Mouse (Mus musculus) midbrain, embryonic 16.5 days (tissue): ENCODE measurements around the gene Msrb1. TPM values are rescaled to one million over a fixed set of nuclear protein-coding genes. Genes with fewer than 3 reads are reported as not detected.
"Not testable (repeated sequence)": the region's sequence is repeated elsewhere in the genome, so short reads cannot be mapped to it uniquely, and the experiment has no call there.

Experiments used
- ATAC-seq: fragments of 200-750 bp; cut with Nextera tagmentation; 2 replicates; pipeline ENCODE4 v1.8.0; 2017; ENCODE audit warnings: moderate TSS enrichment
- H3K27ac ChIP-seq: fragments of 300-500 bp; sonication (generic); 2 replicates; pipeline ENCODE4 v1.5.1; 2014; ENCODE audit warnings: mild to moderate bottlenecking, low read length, mixed read lengths
- H3K27me3 ChIP-seq: fragments of 300-500 bp; sonication (generic); 2 replicates; pipeline ENCODE4 v1.6.1; 2014; ENCODE audit warnings: low read depth, low read length, mixed read lengths; ENCODE audit not compliant: control insufficient read depth, insufficient read depth
- H3K36me3 ChIP-seq: fragments of 300-500 bp; sonication (generic); 2 replicates; pipeline ENCODE4 v1.6.1; 2014; ENCODE audit warnings: mild to moderate bottlenecking, low read length, moderate library complexity, mixed read lengths; ENCODE audit not compliant: control insufficient read depth, insufficient read depth
- H3K4me1 ChIP-seq: fragments of 300-500 bp; sonication (generic); 2 replicates; pipeline ENCODE4 v1.6.1; 2014; ENCODE audit warnings: mild to moderate bottlenecking, low read length, mixed read lengths; ENCODE audit not compliant: control insufficient read depth, insufficient read depth
- H3K4me2 ChIP-seq: fragments of 300-500 bp; sonication (generic); 2 replicates; pipeline ENCODE4 v1.6.1; 2014; ENCODE audit warnings: mild to moderate bottlenecking, low read length, mixed read lengths
- H3K4me3 ChIP-seq: fragments of 300-500 bp; sonication (generic); 2 replicates; pipeline ENCODE4 v1.5.1; 2014; ENCODE audit warnings: low read depth, mild to moderate bottlenecking, low read length, moderate library complexity, mixed read lengths
- H3K9ac ChIP-seq: fragments of 300-500 bp; sonication (generic); 2 replicates; pipeline ENCODE4 v1.6.1; 2014; ENCODE audit warnings: low read depth, low read length, mixed read lengths
- H3K9me3 ChIP-seq: fragments of 300-500 bp; sonication (generic); replicated peaks from 2 replicates; pipeline ENCODE4 v1.6.1; 2014; ENCODE audit warnings: mild to moderate bottlenecking, low read length, mixed read lengths; ENCODE audit not compliant: control insufficient read depth, poor library complexity, severe bottlenecking
- WGBS: fragments of 180-500 bp; shearing (Covaris S2); extraction: QIAGEN DNeasy Blood & Tissue Kit; methylation state at CpG from one replicate; pipeline ENCODE4 v1.1.7; 2014; 5-methylcytosine and 5-hydroxymethylcytosine counted together
- polyA plus RNA-seq: library from polyadenylated mRNA; unstranded; fragments of >200 nt; fragmentation: Nextera tagmentation; extraction: Ambion mirVana; gene quantifications from 2 replicates; pipeline ENCODE4 v1.2.1, GENCODE M21; 2015

Msrb1 gene
- polyA plus RNA-seq, 1 experiment from 2014 or later: 17.5 TPM

DNA sequence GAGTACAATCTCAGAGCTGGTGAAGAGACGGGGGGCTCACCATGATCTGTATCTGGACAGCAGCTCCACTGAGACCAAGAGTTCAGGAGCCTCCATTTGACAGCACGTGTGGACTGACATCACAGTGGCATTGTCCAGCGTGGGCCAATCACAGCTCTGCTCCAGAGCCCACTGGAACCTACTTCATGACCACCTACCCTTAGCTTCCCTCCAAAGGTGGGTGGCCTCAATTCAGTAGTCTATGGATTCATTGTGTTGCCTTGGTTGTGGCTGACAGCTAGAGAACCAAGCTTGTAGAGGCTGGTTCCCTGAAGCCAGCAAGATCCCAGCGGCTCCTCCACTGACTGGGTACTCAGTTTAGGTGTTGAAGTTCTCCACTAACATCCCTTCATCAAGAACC is 18.5 kb upstream of the Msrb1 start, which contains the start of the genes Rnf151 and Rps2:
Gene Rnf151 (minus strand): TSS at position 121 of the 400 bp plus-strand sequence.
Gene Rps2 (plus strand): TSS at position 174 of the 400 bp plus-strand sequence.
- Histone ChIP-seq H3K27me3 (no peaks in the 10 kb centered on the region), H3K9me3 (no peaks in the 10 kb centered on the region), H3K4me1 (peaks cover 17% of the 10 kb centered on the region), H3K36me3 (peaks cover 8% of the 10 kb centered on the region), H3K9ac (0 out of 2 replicates have a peak within 1 kb of the TSS, but pooled peaks have one; percentile 89), H3K4me3 (no peak within 1 kb of the TSS; the same call in 1 of the 2 replicates), H3K4me2 (peak within 1 kb of the TSS; percentile 47), H3K27ac (no peak within 1 kb of the TSS)
- no peak for ATAC-seq
- WGBS: 86% methylated on average over 4 of the region's 4 CpGs

DNA sequence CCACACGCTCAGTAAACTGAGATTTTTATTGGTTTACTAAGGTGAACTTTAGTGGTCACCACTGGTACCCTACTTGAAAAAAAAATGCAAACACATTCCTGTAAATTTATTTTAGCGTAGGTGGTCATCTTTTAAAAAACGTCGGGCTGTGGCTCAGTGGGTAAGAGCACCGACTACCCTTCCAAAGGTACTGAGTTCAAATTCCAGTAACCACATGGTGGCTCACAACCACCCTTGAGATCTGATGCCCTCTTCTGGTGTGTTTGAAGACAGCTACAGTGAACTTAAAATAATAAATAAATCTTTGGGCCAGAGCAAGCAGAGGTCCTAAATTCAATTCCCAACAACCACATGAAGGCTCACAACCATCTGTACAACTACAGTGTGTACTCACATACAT is 17.5 kb upstream of the Msrb1 start:
- peak overlapping the region; percentile 47 for H3K4me2 ChIP-seq
- H3K9me3 ChIP-seq, H3K27me3 ChIP-seq, ATAC-seq, H3K27ac ChIP-seq, H3K36me3 ChIP-seq: not testable (repeated sequence)
- peak overlapping the region; percentile 79 for H3K4me3 ChIP-seq
- WGBS: 70% methylated on average over 5 of the region's 5 CpGs
- peak overlapping the region; percentile 89 for H3K9ac ChIP-seq
- H3K4me1 ChIP-seq: peaks cover 25% of the 10 kb centered on the region

DNA sequence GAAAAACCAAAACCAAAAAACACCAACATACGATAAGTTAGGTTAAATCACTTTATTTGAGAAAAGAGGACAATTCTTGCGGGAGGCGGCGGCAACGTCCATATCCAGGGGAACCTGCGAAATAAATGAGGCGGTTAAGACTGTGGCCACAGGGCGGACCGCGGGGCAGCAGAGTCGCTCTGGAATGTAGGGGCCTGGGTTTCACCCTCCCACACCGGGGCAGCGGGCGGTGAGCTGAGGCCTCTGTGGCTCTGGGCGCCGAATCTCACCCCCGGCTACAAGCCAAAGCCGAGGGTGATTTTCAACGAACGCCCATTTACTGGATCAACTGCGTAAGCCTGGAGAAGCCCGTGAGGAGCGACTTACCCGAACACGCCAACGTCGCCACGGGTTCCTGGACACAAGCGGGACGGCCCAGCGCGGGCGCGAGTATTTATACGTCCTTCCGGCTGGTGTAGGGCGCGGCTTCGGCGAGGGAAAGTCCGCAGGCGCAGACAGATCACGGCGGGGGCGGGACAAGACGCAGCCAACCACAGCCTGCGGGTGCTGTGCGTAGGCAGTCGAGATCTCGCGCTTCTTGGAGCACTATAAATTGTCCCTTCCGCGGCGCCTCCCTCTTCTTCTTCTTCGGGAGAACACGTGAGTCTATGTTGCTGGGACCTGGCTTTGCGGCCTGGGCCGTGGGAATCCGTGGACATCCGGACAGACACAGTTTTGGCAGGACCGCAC is 16.8 kb upstream of the Msrb1 start:
- Histone ChIP-seq H3K27me3 (no peaks in the 10 kb centered on the region), H3K4me1 (peaks cover 25% of the 10 kb centered on the region), H3K9ac (peak overlapping the region; percentile 89), H3K9me3 (no peaks in the 10 kb centered on the region), H3K4me3 (peak overlapping the region; percentile 79), H3K27ac (peak overlapping the region; percentile 84), H3K36me3 (peaks cover 8% of the 10 kb centered on the region), H3K4me2 (peak overlapping the region; percentile 87)
- WGBS: under 1% methylated on average over 61 of the region's 61 CpGs
- peak; percentile 97 for ATAC-seq

DNA sequence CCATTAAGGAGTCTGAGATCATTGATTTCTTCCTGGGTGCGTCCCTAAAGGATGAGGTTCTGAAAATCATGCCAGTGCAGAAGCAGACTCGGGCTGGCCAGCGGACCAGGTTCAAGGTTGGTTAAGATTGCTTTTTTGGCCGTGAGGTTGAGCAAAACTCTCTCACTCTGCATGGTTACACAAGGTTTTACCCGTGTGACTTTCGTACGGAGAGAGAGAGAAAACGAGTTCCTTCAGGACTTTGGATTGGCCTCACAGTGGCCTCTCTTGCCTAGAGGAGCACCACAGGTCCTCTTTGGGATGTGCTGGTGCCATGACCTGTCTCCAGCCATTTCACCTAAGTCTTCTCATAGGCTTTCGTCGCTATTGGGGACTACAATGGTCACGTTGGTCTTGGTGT is 15.8 kb upstream of the Msrb1 start:
- not testable (repeated sequence) for H3K9me3 ChIP-seq, H3K27me3 ChIP-seq, H3K27ac ChIP-seq, H3K36me3 ChIP-seq, ATAC-seq
- peak overlapping the region; percentile 87 for H3K4me2 ChIP-seq
- H3K4me3 ChIP-seq: peak overlapping the region; percentile 79
- peak overlapping the region; percentile 60 for H3K9ac ChIP-seq
- under 1% methylated on average over 11 of the region's 11 CpGs for WGBS
- H3K4me1 ChIP-seq: peaks cover 25% of the 10 kb centered on the region

DNA sequence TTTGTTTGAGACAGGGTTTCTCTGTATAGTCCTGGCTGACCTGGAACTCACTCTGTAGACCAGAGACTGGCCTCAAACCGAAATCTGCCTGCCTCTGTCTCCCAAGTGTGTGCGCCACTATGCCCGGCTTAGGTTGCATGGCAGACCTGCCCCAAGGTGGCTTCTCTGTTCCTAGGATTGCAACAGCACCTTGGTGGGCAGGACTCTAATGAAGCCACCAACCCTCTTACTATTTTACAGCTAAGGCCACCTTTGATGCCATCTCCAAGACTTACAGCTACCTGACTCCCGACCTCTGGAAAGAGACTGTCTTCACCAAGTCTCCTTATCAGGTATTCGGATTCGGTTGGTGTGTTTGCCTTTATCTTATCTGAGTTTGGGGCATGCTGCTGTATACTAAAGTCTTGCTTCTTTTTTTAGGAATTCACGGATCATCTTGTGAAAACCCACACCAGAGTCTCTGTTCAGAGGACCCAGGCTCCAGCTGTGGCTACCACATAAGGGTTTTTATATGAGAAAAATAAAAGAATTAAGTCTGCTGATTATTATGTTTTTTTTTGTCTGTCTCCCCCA is 15.0 kb upstream of the Msrb1 start:
- H3K27me3 ChIP-seq, ATAC-seq, H3K9me3 ChIP-seq, H3K36me3 ChIP-seq, H3K27ac ChIP-seq: not testable (repeated sequence)
- Histone ChIP-seq H3K4me3 (0 out of 2 replicates have a peak overlapping the region, but pooled peaks have one; percentile 17), H3K4me2 (peak overlapping the region; percentile 41), H3K4me1 (peaks cover 25% of the 10 kb centered on the region), H3K9ac (0 out of 2 replicates have a peak overlapping the region, but pooled peaks have one; percentile 7)
- 72% methylated on average over 7 of the region's 7 CpGs for WGBS

DNA sequence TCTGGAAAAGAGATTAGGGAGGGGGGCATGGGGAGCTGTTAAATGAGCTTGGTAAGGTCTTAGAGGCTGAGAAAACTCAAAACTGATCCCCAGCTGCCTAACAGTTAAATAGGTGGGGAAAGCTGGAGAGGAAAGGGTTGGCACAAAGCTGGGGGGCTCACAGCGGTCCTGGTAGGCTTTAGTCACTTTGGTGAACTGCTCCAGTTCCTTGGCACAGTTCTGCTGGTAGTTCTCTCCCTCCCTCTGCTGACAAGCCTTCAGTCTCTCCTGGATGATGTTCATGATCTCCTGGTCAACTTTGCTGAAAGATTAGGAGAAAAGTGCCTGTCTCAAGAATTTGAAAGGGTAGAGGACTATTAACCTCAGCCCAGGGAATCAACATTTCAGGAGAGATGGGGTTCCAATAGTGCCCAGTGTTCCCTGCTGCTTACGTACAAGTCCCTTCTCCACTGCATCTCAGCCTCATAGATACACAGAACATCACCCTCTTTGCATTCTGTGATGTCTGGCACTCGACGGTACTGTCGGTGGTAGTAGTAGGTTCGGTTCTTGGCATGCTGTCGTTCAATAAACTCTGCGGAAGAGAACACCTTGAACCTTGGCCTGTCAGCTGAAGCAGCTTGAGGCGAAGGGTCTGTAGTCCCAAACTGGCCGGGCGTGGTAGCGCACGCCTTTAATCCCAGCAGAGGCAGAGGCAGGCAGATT is 14.1 kb upstream of the Msrb1 start:
- ATAC-seq: no peak
- no peak overlapping the region for H3K27ac ChIP-seq
- WGBS: 32% methylated on average over 13 of the region's 13 CpGs
- H3K4me1 ChIP-seq: peaks cover 25% of the 10 kb centered on the region
- H3K9me3 ChIP-seq: no peaks in the 10 kb centered on the region
- peaks cover 8% of the 10 kb centered on the region for H3K36me3 ChIP-seq
- no peaks in the 10 kb centered on the region; the same call in 1 of the 2 replicates for H3K27me3 ChIP-seq
- peak overlapping the region; percentile 10; the same call in 1 of the 2 replicates for H3K4me2 ChIP-seq
- H3K9ac ChIP-seq: no peak overlapping the region
- H3K4me3 ChIP-seq: no peak overlapping the region

DNA sequence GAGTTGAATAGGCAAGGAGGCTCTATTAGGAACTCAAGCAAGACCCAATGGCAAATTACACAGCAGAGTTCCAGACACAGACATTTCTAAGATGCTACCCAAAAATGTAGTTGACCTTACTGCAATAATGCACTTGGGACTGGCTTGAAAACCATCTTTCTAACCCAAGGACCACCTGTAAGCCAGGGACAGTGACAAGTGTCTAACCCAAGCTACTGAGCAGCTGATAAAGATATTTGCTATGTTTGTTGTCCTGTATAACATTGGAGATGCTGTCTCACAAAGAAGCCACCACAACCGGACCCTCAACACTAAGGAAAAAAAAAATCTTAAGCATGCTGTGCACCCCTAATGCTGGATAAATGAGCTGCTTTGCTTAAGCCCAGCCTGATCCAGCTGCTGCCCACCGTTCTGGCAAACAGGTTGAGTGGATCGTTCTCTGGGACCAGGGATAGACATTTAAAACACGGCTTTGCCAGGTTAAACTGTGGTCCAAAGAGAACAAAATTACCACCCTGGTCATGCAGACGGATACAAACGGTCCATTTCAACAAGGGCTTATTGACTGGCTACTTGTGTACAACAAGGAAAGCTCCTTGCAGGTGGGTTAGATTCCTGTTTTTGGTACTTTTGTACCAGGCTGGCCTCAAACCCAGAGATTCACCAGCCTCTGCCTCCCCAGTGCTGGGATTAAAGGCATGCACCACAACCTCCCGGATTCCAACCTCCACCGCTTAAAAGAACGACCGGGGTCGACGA is 13.1 kb upstream of the Msrb1 start:
- peak overlapping the region; percentile 95 for H3K4me2 ChIP-seq
- H3K4me3 ChIP-seq: peak overlapping the region; percentile 84
- H3K9ac ChIP-seq: peak overlapping the region; percentile 94
- H3K4me1 ChIP-seq: peaks cover 25% of the 10 kb centered on the region
- H3K9me3 ChIP-seq: no peaks in the 10 kb centered on the region
- no peak for ATAC-seq
- peak overlapping the region; percentile 85 for H3K27ac ChIP-seq
- H3K36me3 ChIP-seq: peaks cover 8% of the 10 kb centered on the region
- H3K27me3 ChIP-seq: no peaks in the 10 kb centered on the region; the same call in 1 of the 2 replicates
- WGBS: 3% methylated on average over 12 of the region's 12 CpGs

DNA sequence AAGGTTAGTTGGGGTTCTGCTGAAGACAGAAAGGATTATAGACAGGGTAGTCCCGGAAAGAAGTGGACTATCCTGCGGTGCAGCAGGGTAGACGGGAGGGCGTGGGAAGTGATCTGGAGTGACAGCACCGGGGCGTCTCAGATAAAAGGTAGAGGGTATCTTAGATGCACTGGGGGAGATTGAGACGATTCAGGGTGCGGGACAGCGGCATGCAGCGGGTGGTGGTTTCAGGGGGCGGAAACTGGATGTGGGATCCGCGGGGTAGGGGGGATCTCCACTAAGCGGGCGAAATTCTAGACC is 12.6 kb upstream of the Msrb1 start:
- H3K36me3 ChIP-seq: peaks cover 8% of the 10 kb centered on the region
- H3K4me1 ChIP-seq: peaks cover 23% of the 10 kb centered on the region
- 0 out of 2 replicates have a peak, but pooled peaks have one; percentile 4 for ATAC-seq
- no peaks in the 10 kb centered on the region for H3K9me3 ChIP-seq
- peak overlapping the region; percentile 85 for H3K27ac ChIP-seq
- peak overlapping the region; percentile 94 for H3K9ac ChIP-seq
- WGBS: 3% methylated on average over 15 of the region's 15 CpGs
- H3K27me3 ChIP-seq: no peaks in the 10 kb centered on the region; the same call in 1 of the 2 replicates
- H3K4me3 ChIP-seq: peak overlapping the region; percentile 84
- peak overlapping the region; percentile 95 for H3K4me2 ChIP-seq
